Mouse (Mus musculus): ENCODE measurements around the gene Glt8d1.

GRCm38 (mm10) chr14:31019331-31020205 lies 18.4 kb downstream of the Glt8d1 start:
- TF ChIP-seq CTCF (IDR thresholded peaks at IDR 0.05; ENCODE audit: insufficient read depth, low read depth, low read length) (no peak), POLR2A (IDR thresholded peaks at IDR 0.05; ENCODE audit: insufficient read depth, low read depth, low read length) (peak; percentile 11; the same call in 1 of the 2 replicates)

Measured in olfactory bulb, adult 2 months (tissue).